Mouse (Mus musculus): Measurements from ENCODE around the gene Gpr89.

The Gpr89 gene

DNA sequence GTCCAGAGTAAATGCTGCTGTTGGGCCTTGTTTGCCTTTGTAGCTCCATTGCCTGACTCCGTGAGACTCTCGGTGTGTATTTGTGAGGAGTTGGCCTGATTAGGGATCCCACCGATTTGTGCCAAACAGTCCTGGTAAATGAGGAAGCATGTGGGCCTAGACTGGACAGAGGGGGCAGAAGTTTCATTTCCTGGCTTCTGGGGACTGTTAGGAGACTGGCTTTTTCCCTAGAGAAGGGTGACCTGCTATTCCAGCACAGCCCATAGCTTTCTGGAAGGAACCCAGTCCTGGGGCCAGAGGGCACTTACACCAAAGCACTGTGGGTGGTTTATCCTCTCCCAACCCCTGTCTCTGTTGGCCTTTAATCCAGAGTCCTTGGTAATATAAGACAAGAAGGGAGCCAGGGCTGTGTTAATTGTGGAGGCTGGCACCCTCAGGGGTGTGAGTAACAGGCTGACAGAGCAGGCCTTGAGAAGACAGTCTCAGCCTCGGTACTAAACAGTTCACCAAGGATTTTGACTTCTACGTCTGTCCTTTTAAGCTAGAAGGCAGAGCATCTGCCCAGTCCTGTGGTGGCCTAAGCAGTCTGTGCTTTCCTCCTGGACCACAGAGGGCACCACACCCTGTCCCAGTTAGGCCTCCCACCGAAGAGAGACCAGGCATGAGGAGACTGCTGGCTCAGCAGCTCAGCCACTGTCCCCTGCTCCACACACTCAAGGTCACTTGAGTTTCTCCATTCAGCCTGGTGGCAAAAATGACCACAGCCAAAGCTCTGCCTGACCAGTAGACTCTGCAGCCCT, 84.8 kb downstream of the Gpr89 start:
- DNase-seq, result no peak
